Mouse (Mus musculus) megakaryocyte, embryonic 14.5 days (primary cell): ENCODE data around the gene Cyfip1. TPM values are rescaled to one million over a fixed set of nuclear protein-coding genes. Genes with fewer than 3 reads are reported as not detected.
"Not testable (repeated sequence)": the region's sequence is repeated elsewhere in the genome, so short reads cannot be mapped to it uniquely, and the experiment has no call there.

Experiments
- H3K27me3 ChIP-seq: replicated peaks from 2 replicates; pipeline ENCODE3; 2012; ENCODE audit warnings: inconsistent platforms
- H3K36me3 ChIP-seq: replicated peaks from 2 replicates; pipeline ENCODE3; 2012; ENCODE audit warnings: low read length, inconsistent platforms, mixed read lengths
- H3K4me1 ChIP-seq: 2 replicates; pipeline ENCODE4 v1.6.1; 2012; ENCODE audit warnings: inconsistent platforms
- H3K4me3 ChIP-seq: replicated peaks from 2 replicates; pipeline ENCODE3; 2012; ENCODE audit warnings: moderate library complexity, mild to moderate bottlenecking, inconsistent platforms
- H3K9me3 ChIP-seq: 2 replicates; pipeline ENCODE4 v1.6.1; 2012; ENCODE audit warnings: inconsistent platforms
- FLI1 ChIP-seq: IDR thresholded peaks from 2 replicates; pipeline ENCODE4 v1.6.1; 2012; ENCODE audit warnings: low read length, inconsistent platforms, mixed read lengths
- GATA1 ChIP-seq: IDR thresholded peaks from 3 replicates; pipeline ENCODE4 v1.6.1; 2012; ENCODE audit warnings: mixed read lengths, low read length, inconsistent platforms, borderline replicate concordance
- polyA plus RNA-seq: library from polyadenylated mRNA; stranded (reverse); fragments of >175 nt; gene quantifications from 2 replicates; pipeline ENCODE4 v1.2.3, GENCODE M21; 2012; ENCODE audit warnings: low replicate concordance; ENCODE audit not compliant: insufficient read depth

Cyfip1 gene
- polyA plus RNA-seq, 1 experiment: 10.6 TPM

DNA sequence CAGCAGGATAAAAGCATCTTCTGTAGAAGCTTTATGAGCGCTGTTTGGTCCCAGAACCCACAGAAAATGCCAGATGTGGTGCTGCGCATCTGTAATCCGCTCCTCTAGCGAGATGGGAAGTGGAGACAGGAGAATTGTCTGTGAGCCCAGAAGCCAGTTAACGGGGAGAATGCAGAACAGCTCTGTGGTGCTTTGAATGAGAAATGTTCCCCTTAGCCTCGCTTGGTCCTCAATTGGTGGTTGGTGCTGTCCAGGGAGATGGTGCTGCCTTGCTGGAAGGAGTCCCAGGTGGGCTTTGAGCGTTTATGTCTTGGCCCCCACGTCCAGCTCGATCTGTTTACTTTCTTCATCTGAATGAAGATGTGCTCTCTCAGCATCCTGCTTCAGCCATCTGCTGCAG lies 39.3 kb downstream of the Cyfip1 start:
- Histone ChIP-seq H3K36me3 (peaks cover 98% of the 10 kb centered on the region), H3K27me3 (no peaks in the 10 kb centered on the region), H3K9me3 (no peaks in the 10 kb centered on the region), H3K4me3 (no peak overlapping the region), H3K4me1 (peaks cover 6% of the 10 kb centered on the region)
- TF ChIP-seq GATA1 (no peak), FLI1 (no peak)

DNA sequence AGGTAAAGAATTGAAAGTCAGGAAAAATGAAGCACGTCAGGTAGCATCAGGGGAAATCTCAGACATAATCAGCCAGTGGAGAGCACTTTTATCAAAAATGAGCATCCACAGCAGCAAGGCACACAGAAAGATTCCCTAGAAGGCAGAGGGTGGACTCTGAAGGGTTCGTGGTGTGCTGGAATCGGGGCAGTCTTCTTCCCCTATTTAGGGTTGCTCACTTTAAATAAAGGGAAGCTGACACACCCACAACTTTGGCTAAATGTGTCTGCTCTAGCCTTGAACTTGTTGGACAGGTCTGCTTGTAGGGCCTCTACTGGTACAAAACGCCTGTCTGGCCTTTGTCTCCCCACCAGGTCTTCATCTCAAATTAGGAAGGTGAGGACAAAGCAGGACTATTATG lies 47.1 kb downstream of the Cyfip1 start:
- Histone ChIP-seq H3K4me1 (peaks cover 29% of the 10 kb centered on the region), H3K4me3 (no peak overlapping the region), H3K9me3 (no peaks in the 10 kb centered on the region), H3K36me3 (peaks cover 93% of the 10 kb centered on the region), H3K27me3 (no peaks in the 10 kb centered on the region)
- no peak for TF ChIP-seq FLI1
- no peak for TF ChIP-seq GATA1

DNA sequence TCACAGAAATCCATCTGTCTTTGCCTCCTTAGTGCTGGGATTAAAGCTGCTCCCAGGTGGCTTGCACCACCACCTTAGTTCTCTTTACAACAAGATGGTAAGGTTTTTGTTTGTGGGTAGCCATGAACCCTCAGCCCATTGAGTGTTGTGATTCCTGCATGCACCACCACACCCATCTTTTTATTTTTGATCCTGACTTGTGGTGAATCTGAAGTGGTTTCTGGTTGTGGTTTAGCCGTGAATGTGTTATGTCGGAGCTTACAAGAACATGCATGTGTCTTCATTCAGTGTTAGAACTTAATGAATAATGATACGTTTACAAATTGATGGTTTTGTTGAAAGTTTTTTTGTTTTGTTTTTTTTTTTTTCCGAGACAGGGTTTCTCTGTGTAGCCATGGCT lies 48.5 kb downstream of the Cyfip1 start:
- Histone ChIP-seq H3K27me3 (no peaks in the 10 kb centered on the region), H3K4me1 (peaks cover 29% of the 10 kb centered on the region), H3K4me3 (no peak overlapping the region), H3K36me3 (peaks cover 94% of the 10 kb centered on the region), H3K9me3 (no peaks in the 10 kb centered on the region)
- no peak for TF ChIP-seq GATA1
- TF ChIP-seq FLI1: no peak

DNA sequence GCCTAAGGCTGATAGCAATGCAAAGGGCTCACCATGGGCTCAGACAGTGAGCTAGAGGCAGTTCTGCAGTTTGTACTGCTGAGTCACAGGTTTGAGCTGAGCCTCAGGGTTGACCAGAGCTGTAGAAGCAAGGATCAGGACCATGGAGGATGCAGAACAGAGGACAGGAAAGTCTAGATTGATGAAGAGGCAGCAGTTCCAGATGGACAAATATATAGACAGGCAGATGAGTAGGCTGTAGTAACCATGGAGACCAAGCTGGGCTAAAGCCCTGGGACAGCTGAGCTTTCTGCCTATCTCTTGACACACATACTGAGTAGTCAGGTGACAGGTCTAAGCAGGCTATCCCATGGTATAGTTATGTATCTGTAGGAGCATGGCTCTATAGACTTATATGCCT lies 49.2 kb downstream of the Cyfip1 start:
- TF ChIP-seq GATA1: no peak
- TF ChIP-seq FLI1: no peak
- Histone ChIP-seq H3K9me3 (no peaks in the 10 kb centered on the region), H3K27me3 (no peaks in the 10 kb centered on the region), H3K36me3 (peaks cover 94% of the 10 kb centered on the region), H3K4me3 (no peak overlapping the region), H3K4me1 (peaks cover 29% of the 10 kb centered on the region)

DNA sequence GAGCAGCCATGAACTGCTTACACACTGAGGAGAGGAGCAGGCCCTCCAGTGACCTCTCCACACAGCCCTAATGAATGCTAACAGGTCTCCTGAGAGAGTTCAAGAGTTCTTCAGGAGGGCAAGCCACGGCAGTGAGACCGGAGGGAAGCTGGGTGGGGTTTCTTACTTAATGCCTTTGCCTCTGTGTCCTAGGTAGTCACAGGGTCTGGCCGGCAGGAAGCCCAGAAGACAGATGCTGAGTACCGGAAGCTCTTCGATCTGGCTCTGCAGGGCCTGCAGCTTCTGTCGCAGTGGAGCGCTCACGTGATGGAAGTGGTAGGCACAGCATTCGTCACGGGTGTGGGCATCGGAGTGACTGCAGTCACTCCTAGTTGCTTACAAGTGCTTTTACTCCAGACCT lies 50.3 kb downstream of the Cyfip1 start:
- Histone ChIP-seq H3K27me3 (no peaks in the 10 kb centered on the region), H3K4me3 (no peak overlapping the region), H3K36me3 (peaks cover 94% of the 10 kb centered on the region), H3K4me1 (peaks cover 29% of the 10 kb centered on the region), H3K9me3 (no peaks in the 10 kb centered on the region)
- TF ChIP-seq GATA1: no peak
- no peak for TF ChIP-seq FLI1

DNA sequence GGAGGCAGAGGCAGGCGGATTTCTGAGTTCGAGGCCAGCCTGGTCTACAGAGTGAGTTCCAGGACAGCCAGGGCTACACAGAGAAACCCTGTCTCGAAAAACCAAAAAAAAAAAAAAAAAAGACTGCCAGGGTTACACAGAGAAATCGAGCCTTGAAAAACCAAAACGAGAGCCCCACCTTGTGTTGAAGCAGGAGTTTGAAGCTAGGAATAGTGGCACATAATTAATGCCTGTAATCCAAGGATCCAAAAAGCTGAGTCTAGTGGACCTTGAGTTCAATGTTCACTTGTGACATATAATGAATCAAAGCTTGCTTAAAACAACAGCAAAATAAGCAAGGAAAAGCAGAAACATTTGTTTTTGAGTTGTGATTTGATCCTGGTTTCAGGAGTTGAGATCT lies 62.2 kb downstream of the Cyfip1 start:
- no peaks in the 10 kb centered on the region for H3K9me3 ChIP-seq
- TF ChIP-seq GATA1 (no peak), FLI1 (no peak)
- H3K4me3 ChIP-seq: no peak overlapping the region
- H3K27me3 ChIP-seq: no peaks in the 10 kb centered on the region
- peaks cover 91% of the 10 kb centered on the region for H3K36me3 ChIP-seq
- H3K4me1 ChIP-seq: peaks cover 4% of the 10 kb centered on the region; the same call in 1 of the 2 replicates

DNA sequence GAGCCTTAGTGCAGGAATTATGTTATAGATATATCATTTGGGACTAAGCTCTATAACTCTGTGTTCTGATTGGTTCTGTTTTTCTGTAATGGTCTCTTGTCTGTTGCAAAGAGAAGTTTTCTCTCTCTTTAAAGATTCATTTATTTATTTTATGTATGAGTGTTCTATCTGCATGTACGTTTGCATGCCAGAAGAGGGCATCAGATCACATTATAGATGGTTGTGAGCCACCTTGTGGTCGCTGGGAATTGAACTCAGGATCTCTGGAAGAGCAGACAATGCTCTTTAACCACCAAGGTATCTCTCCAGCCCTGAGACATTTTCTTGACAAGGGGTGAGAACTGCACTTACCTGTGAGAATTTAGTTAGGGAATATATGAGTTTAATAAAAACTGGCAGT lies 63.9 kb downstream of the Cyfip1 start:
- no peaks in the 10 kb centered on the region for H3K27me3 ChIP-seq
- H3K4me1 ChIP-seq: peaks cover 4% of the 10 kb centered on the region; the same call in 1 of the 2 replicates
- no peaks in the 10 kb centered on the region for H3K9me3 ChIP-seq
- no peak overlapping the region for H3K4me3 ChIP-seq
- peaks cover 91% of the 10 kb centered on the region for H3K36me3 ChIP-seq
- TF ChIP-seq GATA1 (no peak), FLI1 (no peak)

DNA sequence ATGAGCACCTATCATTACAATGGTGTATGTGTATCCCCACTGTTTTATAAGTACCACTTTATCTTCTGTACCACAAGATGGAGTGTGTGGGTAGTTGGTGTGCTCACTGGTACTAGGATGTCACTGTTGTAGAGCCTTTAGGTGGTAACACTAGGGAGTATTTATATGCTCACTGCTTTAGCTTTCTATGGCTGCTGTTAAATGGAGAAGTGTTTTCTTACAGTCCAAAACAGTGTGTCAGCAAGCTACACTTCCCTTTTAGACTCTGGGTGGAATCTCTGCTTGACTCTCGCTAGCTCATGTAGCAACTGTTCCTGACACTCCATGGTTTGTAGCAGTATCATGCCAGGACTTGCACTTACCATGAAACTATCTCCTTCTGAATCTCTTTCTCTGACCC lies 68.0 kb downstream of the Cyfip1 start:
- TF ChIP-seq FLI1 (no peak), GATA1 (no peak)
- Histone ChIP-seq H3K9me3 (no peaks in the 10 kb centered on the region), H3K36me3 (peaks cover 99% of the 10 kb centered on the region)

DNA sequence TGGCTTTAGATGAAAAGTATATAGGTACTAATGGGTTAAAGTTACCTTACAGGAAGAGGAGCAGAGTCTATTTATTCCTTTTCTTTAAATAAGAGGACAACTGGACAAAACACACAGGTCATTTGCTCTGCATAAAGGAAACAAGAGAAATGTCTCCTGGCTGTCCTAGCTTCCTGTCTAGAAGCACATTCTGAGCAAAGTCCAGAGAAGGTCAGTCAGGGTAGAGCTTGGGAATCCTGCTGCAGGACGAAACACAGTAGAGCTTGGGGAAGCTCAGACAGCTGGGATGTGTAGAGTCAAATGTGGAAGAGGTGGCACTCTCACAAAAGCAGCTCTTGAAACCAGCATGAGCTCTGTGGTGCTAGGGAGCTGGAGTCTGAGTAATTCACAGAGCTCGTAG lies 68.8 kb downstream of the Cyfip1 start:
- TF ChIP-seq GATA1 (no peak), FLI1 (no peak)
- Histone ChIP-seq H3K36me3 (peaks cover 99% of the 10 kb centered on the region), H3K4me3 (no peak overlapping the region), H3K9me3 (no peaks in the 10 kb centered on the region), H3K4me1 (no peaks in the 10 kb centered on the region), H3K27me3 (no peaks in the 10 kb centered on the region)

More for the DNA sequence above, 68.0 kb downstream of the Cyfip1 start:
- no peaks in the 10 kb centered on the region for H3K4me1 ChIP-seq
- no peak overlapping the region for H3K4me3 ChIP-seq
- no peaks in the 10 kb centered on the region for H3K27me3 ChIP-seq

DNA sequence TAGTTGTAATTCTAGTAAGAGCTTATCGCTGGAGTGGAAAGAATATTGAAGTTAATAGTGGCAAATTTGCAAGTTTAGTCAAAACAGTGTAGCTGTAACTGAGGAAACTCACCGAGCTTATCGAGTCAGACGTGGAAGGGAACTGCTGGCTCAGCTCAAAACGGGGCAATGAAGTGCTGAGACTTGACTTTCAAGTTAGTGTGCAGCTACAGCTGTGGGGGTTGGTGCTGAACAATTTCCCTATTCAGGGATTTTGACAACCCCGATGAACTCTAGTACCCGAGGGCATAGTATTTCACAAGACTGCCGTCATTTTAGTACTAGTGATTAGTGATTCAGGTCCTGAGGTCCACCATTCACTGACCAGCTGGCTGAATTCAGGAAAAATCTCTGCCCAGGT lies 69.8 kb downstream of the Cyfip1 start:
- no peaks in the 10 kb centered on the region for H3K4me1 ChIP-seq
- H3K9me3 ChIP-seq: no peaks in the 10 kb centered on the region
- TF ChIP-seq GATA1 (no peak), FLI1 (no peak)
- no peak overlapping the region for H3K4me3 ChIP-seq
- peaks cover 98% of the 10 kb centered on the region for H3K36me3 ChIP-seq
- no peaks in the 10 kb centered on the region for H3K27me3 ChIP-seq

DNA sequence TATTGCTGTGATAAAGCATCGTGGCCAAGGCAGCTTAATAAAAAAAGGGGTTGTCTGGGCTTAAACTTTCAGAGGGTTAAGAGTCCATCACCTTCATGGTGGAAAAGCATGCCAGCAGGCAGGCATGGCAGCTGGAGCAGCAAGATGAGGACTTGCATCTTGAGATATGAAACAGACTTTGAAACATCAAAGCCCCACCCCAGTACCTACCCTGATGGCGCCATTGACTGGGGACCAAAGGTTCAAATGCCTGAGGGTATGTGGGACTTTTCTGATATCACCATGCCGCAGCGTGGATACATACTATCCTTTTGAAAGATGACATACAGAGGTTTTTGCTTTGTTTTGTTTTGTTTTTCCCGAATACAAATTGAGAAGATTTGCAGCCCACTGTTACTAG lies 70.6 kb downstream of the Cyfip1 start:
- no peaks in the 10 kb centered on the region for H3K27me3 ChIP-seq
- no peak for TF ChIP-seq GATA1
- TF ChIP-seq FLI1: no peak
- H3K9me3 ChIP-seq: no peaks in the 10 kb centered on the region
- H3K36me3 ChIP-seq: peaks cover 98% of the 10 kb centered on the region
- no peak overlapping the region for H3K4me3 ChIP-seq
- peaks cover 5% of the 10 kb centered on the region; the same call in 1 of the 2 replicates for H3K4me1 ChIP-seq

DNA sequence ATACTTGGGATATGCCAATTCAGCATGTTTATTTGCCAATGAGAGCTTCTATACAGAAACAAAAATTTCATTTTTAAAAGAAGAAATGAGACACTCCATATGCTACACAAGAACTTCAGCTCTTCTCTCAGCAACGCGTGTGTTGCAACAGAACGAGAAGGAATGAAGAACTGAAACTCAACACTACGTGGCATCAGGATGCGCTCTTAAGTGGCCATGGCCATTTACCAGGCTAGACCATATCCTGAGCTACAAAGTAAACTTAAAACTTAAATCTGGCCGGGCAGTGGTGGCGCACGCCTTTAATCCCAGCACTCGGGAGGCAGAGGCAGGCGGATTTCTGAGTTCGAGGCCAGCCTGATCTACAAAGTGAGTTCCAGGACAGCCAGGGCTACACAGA lies 76.8 kb downstream of the Cyfip1 start:
- H3K36me3 ChIP-seq: peaks cover 91% of the 10 kb centered on the region

More for the DNA sequence above, 76.8 kb downstream of the Cyfip1 start:
- not testable (repeated sequence) for H3K9me3 ChIP-seq, H3K27me3 ChIP-seq, H3K4me3 ChIP-seq
- H3K4me1 ChIP-seq: peaks cover 49% of the 10 kb centered on the region
